Mouse (Mus musculus) stomach, postnatal 0 days (tissue): ENCODE measurements at regions not wholly inside any gene's neighbourhood (a gene's known extent, or its start where the extent isn't known, plus 50 kb on each side); places are given as distances from the start of the nearest gene placed in this dataset.
"Not testable (repeated sequence)": the region's sequence is repeated elsewhere in the genome, so short reads cannot be mapped to it uniquely, and the experiment has no call there.

Source experiments
- ATAC-seq: fragments of 200-750 bp; cut with Nextera tagmentation; 2 replicates; pipeline ENCODE4 v1.8.0; 2017; ENCODE audit not compliant: low FRiP score, low TSS enrichment
- DNase-seq: peaks from one replicate; pipeline ENCODE4 v3.0.0-alpha.2; 2016; ENCODE audit warnings: low spot score
- H3K27ac ChIP-seq: fragments of 300-500 bp; sonication (generic); replicated peaks from 2 replicates; pipeline ENCODE4 v1.5.1; 2014; ENCODE audit warnings: mild to moderate bottlenecking, control low read depth
- H3K27me3 ChIP-seq: fragments of 300-500 bp; sonication (generic); 2 replicates; pipeline ENCODE4 v1.6.1; 2014; ENCODE audit warnings: low read length; ENCODE audit not compliant: control insufficient read depth, insufficient read depth
- H3K36me3 ChIP-seq: fragments of 300-500 bp; sonication (generic); 2 replicates; pipeline ENCODE4 v1.6.1; 2014; ENCODE audit warnings: low read length, mixed read lengths; ENCODE audit not compliant: control insufficient read depth, insufficient read depth
- H3K4me1 ChIP-seq: fragments of 300-500 bp; sonication (generic); replicated peaks from 2 replicates; pipeline ENCODE4 v1.6.1; 2014; ENCODE audit warnings: antibody characterized with exemption; ENCODE audit not compliant: control insufficient read depth, insufficient read depth
- H3K4me2 ChIP-seq: fragments of 300-500 bp; sonication (generic); replicated peaks from 2 replicates; pipeline ENCODE4 v1.6.1; 2014; ENCODE audit warnings: low read depth, mild to moderate bottlenecking, control low read depth, moderate library complexity
- H3K4me3 ChIP-seq: fragments of 300-500 bp; sonication (generic); 2 replicates; pipeline ENCODE4 v1.5.1; 2014; ENCODE audit warnings: low read depth, low read length, control low read depth
- H3K9ac ChIP-seq: fragments of 300-500 bp; sonication (generic); 2 replicates; pipeline ENCODE4 v1.6.1; 2014; ENCODE audit warnings: mild to moderate bottlenecking, low read length, control low read depth, mixed read lengths
- H3K9me3 ChIP-seq: fragments of 300-500 bp; sonication (generic); 2 replicates; pipeline ENCODE4 v1.6.1; 2016; ENCODE audit warnings: low read length; ENCODE audit not compliant: control insufficient read depth
- CTCF ChIP-seq: IDR thresholded peaks from 2 replicates; pipeline ENCODE4 v1.5.1; 2016; ENCODE audit warnings: antibody characterized with exemption, low read depth, mild to moderate bottlenecking, moderate library complexity
- EP300 ChIP-seq: optimal IDR thresholded peaks from 2 replicates; pipeline ENCODE3; 2016; ENCODE audit warnings: antibody characterized with exemption
- WGBS: fragments of 180-500 bp; shearing (Covaris S2); extraction: QIAGEN DNeasy Blood & Tissue Kit; methylation state at CpG from one replicate; pipeline ENCODE4 v1.1.7; 2014; 5-methylcytosine and 5-hydroxymethylcytosine counted together

DNA sequence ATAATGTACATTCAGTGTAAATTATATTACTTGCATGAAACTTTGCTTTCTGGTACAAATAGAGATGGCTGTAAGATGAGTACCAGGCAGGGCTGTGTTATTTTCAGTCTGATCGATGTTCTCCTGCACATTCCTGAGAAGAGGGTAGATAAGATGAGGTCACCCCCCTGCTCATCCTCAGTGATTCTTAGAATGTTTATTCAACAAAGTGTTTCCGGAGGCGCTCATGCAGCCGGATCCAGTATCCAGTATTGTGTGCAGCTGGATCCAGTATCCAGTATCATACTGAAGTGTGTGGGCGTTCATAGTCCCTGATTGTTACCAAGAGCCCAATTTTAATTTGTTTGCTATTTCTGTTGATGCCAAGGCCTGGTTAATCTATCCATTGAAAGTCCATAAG lies 413.0 kb upstream of the Auts2 start:
- Histone ChIP-seq H3K27ac (no peak overlapping the region), H3K4me1 (no peaks in the 10 kb centered on the region), H3K27me3 (no peaks in the 10 kb centered on the region), H3K9ac (no peak overlapping the region), H3K9me3 (no peaks in the 10 kb centered on the region), H3K4me3 (no peak overlapping the region), H3K4me2 (no peak overlapping the region), H3K36me3 (no peaks in the 10 kb centered on the region)
- TF ChIP-seq CTCF: no peak
- TF ChIP-seq EP300: no peak
- DNase-seq: no peak
- no peak for ATAC-seq
- WGBS: 35% methylated on average over 5 of the region's 5 CpGs

DNA sequence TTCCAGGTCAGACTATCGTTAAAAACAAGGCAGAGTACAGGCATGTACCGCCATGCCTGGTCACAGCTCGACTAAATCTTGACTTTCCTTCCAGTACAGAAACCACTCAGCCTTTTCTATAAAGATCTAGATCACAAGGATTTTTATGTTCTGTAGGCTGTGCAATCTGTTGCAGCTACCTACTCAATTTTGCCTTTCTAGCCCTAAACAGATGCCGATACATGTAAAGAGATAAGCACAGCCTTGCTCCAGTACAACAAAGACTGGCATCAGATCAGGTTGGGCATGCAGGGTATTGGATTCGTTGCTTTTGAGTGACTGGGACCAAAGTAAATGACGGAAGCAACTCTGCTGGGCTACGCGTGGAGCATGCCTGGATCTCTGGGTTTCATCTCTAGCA lies 411.9 kb upstream of the Auts2 start:
- Histone ChIP-seq H3K9me3 (no peaks in the 10 kb centered on the region), H3K27me3 (no peaks in the 10 kb centered on the region), H3K36me3 (no peaks in the 10 kb centered on the region), H3K4me3 (no peak overlapping the region), H3K4me2 (no peak overlapping the region), H3K4me1 (no peaks in the 10 kb centered on the region), H3K27ac (no peak overlapping the region), H3K9ac (no peak overlapping the region)
- DNase-seq (no peak), ATAC-seq (no peak)
- WGBS: 86% methylated on average over 8 of the region's 8 CpGs
- TF ChIP-seq CTCF (no peak), EP300 (no peak)

DNA sequence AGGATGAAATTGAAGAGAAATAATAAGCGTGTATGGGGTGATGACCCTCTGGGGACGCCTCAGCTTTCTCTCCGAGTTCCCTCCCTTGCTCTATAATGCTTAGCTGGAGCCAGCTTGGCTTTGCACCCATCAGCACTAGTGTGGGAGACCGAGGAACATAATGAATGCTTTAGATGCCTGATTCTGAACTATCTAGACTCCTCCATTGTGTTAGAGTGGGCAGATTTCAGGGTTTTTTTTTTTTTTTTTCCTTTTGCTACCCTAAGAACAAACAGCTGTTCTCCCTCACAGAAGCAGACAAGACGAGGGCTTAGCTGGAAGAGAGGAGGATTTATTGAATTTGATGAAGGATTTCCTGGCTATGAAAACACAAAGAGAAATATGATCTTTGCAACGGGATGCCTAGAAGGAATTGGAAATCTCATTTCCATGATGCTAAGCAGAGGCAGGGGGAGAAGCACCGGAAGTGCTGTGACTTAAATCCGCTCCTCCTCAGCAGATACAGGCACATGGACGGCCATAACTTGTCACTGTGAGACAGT lies 390.4 kb upstream of the Auts2 start:
- H3K9ac ChIP-seq: no peak overlapping the region
- H3K27me3 ChIP-seq: no peaks in the 10 kb centered on the region
- no peak; the same call in 1 of the 2 replicates for ATAC-seq
- no peaks in the 10 kb centered on the region for H3K9me3 ChIP-seq
- H3K36me3 ChIP-seq: no peaks in the 10 kb centered on the region
- TF ChIP-seq CTCF (no peak), EP300 (no peak)
- no peak for DNase-seq
- no peak overlapping the region for H3K4me2 ChIP-seq
- H3K4me1 ChIP-seq: no peaks in the 10 kb centered on the region
- H3K27ac ChIP-seq: no peak overlapping the region
- 31% methylated on average over 9 of the region's 9 CpGs for WGBS
- no peak overlapping the region for H3K4me3 ChIP-seq

DNA sequence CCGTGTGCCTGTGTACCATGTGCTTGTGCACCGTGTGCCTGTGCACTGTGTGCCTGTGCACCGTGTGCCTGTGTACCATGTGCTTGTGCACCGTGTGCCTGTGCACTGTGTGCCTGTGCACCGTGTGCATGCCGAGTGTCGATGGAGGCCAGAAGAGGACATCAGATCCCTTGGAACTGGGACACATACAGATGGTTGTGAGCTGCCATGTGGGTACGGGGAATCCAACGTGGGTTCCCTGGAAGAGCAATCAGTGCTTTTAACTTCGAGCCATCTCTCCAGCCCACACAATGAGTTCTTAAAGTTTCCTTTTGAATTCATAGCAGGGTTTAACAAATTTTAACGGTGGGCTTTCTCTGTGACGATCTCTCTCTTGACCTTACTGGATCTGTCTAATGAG lies 386.8 kb upstream of the Auts2 start:
- ATAC-seq, H3K36me3 ChIP-seq, H3K4me3 ChIP-seq, H3K4me2 ChIP-seq, H3K27ac ChIP-seq, H3K9me3 ChIP-seq, H3K9ac ChIP-seq, H3K4me1 ChIP-seq, DNase-seq, H3K27me3 ChIP-seq: not testable (repeated sequence)
- 88% methylated on average over 12 of the region's 12 CpGs for WGBS

DNA sequence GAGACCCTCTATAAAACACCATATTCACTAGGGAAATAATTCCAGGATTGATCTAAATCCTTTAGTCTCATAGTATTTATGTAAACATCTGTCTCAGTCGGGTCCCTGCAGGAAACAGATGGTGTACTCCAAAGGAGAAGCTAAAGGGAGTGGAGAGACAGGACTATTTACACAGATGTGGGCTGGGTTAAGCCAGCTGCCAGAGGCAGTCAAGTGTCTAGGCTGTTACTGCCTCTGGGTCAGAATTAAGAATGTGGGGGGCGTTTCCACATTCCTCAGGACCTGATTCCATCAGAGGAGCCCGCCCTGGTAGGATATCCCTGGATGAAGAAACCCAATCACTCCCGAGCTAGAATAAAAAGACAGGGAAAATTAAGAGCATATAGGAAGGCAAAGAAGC lies 380.2 kb upstream of the Auts2 start:
- Histone ChIP-seq H3K36me3 (no peaks in the 10 kb centered on the region), H3K4me3 (no peak overlapping the region), H3K9me3 (peaks cover 4% of the 10 kb centered on the region; the same call in 1 of the 2 replicates), H3K4me2 (no peak overlapping the region), H3K9ac (no peak overlapping the region), H3K27me3 (no peaks in the 10 kb centered on the region), H3K27ac (no peak overlapping the region), H3K4me1 (no peaks in the 10 kb centered on the region)
- WGBS: 5% methylated on average over 4 of the region's 4 CpGs
- ATAC-seq (peak; percentile 54; the same call in 1 of the 2 replicates), DNase-seq (no peak)
- TF ChIP-seq CTCF: no peak
- no peak for TF ChIP-seq EP300

DNA sequence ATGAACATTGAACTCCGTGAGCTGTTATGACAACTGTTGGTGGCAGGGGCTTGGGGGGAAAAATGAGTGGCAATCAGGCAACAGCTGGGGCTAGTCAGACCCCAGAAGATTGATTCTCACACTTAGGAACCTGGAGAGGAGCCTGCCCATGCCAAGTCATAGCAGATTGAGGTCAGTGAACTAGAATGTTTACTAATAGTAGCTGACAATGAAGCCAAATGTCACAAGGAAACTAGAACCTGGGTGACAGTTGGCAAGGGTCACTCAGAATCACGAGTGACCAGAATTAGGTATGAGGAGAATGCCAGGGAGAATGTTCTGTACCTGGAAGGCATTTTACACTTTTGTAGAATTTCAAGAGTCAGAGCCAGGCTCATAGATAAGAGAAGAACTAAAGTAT lies 365.9 kb upstream of the Auts2 start:
- DNase-seq: no peak
- Histone ChIP-seq H3K4me1 (no peaks in the 10 kb centered on the region), H3K27me3 (no peaks in the 10 kb centered on the region), H3K9me3 (no peaks in the 10 kb centered on the region), H3K27ac (no peak overlapping the region), H3K4me2 (no peak overlapping the region), H3K4me3 (no peak overlapping the region), H3K36me3 (no peaks in the 10 kb centered on the region), H3K9ac (no peak overlapping the region)
- WGBS: 52% methylated on average over 2 of the region's 2 CpGs
- TF ChIP-seq EP300: no peak
- ATAC-seq: no peak
